Mouse (Mus musculus) kidney, embryonic 15.5 days (tissue): ENCODE measurements at regions not wholly inside any gene's neighbourhood (a gene's known extent, or its start where the extent isn't known, plus 50 kb on each side); places are given as distances from the start of the nearest gene placed in this dataset.

Experiments used
- ATAC-seq: fragments of 200-750 bp; cut with Nextera tagmentation; replicated peaks from 2 replicates; pipeline ENCODE4 v1.8.0; 2017; ENCODE audit warnings: moderate TSS enrichment; ENCODE audit not compliant: low FRiP score
- H3K27ac ChIP-seq: fragments of 300-500 bp; sonication (generic); 2 replicates; pipeline ENCODE4 v1.5.1; 2015; ENCODE audit warnings: mild to moderate bottlenecking, inconsistent platforms
- H3K27me3 ChIP-seq: fragments of 300-500 bp; sonication (generic); 2 replicates; pipeline ENCODE4 v1.6.1; 2015; ENCODE audit warnings: inconsistent platforms
- H3K36me3 ChIP-seq: fragments of 300-500 bp; sonication (generic); 2 replicates; pipeline ENCODE4 v1.6.1; 2015; ENCODE audit warnings: inconsistent platforms
- H3K4me1 ChIP-seq: fragments of 300-500 bp; sonication (generic); 2 replicates; pipeline ENCODE4 v1.6.1; 2015; ENCODE audit warnings: inconsistent platforms
- H3K4me2 ChIP-seq: fragments of 300-500 bp; sonication (generic); 2 replicates; pipeline ENCODE4 v1.6.1; 2015; ENCODE audit warnings: moderate library complexity, mild to moderate bottlenecking, inconsistent platforms
- H3K4me3 ChIP-seq: fragments of 300-500 bp; sonication (generic); replicated peaks from 2 replicates; pipeline ENCODE4 v1.5.1; 2015; ENCODE audit warnings: mild to moderate bottlenecking, inconsistent platforms
- H3K9ac ChIP-seq: fragments of 300-500 bp; sonication (generic); 2 replicates; pipeline ENCODE4 v1.6.1; 2015; ENCODE audit warnings: mild to moderate bottlenecking, inconsistent platforms
- H3K9me3 ChIP-seq: fragments of 300-500 bp; sonication (generic); replicated peaks from 2 replicates; pipeline ENCODE4 v1.6.1; 2016; ENCODE audit warnings: inconsistent platforms
- WGBS: fragments of 180-500 bp; shearing (Covaris S2); methylation state at CpG from one replicate; pipeline ENCODE4 v1.1.7; 2015; ENCODE audit warnings: mixed read lengths; 5-methylcytosine and 5-hydroxymethylcytosine counted together

GRCm38 (mm10) chr8:115942731-115943509 is 235.3 kb upstream of the Maf start:
- Histone ChIP-seq H3K4me2 (no peak overlapping the region), H3K27ac (no peak overlapping the region)

GRCm38 (mm10) chr8:115929472-115930210 is 222.0 kb upstream of the Maf start:
- no peak overlapping the region for H3K27ac ChIP-seq
- 50% methylated on average over 8 of the region's 8 CpGs for WGBS

More at GRCm38 (mm10) chr8:115942731-115943509, 235.3 kb upstream of the Maf start:
- H3K4me3 ChIP-seq, result no peak overlapping the region
- H3K27me3 ChIP-seq, result no peaks in the 10 kb centered on the region
- ATAC-seq, result peak; percentile 52; the same call in 1 of the 2 replicates
- H3K9me3 ChIP-seq, result no peaks in the 10 kb centered on the region
- 0 out of 2 replicates have a peak, but pooled peaks cover 3% of the 10 kb centered on the region for H3K4me1 ChIP-seq
- no peaks in the 10 kb centered on the region for H3K36me3 ChIP-seq
- H3K9ac ChIP-seq, result no peak overlapping the region
- 51% methylated on average over 16 of the region's 16 CpGs for WGBS

GRCm38 (mm10) chr8:115921889-115922288 is 214.3 kb upstream of the Maf start:
- Histone ChIP-seq H3K9ac (no peak overlapping the region), H3K27ac (no peak overlapping the region), H3K4me3 (no peak overlapping the region), H3K4me2 (no peak overlapping the region), H3K36me3 (no peaks in the 10 kb centered on the region), H3K9me3 (no peaks in the 10 kb centered on the region), H3K4me1 (no peaks in the 10 kb centered on the region), H3K27me3 (0 out of 2 replicates have a peak, but pooled peaks cover 3% of the 10 kb centered on the region)
- 84% methylated on average over 6 of the region's 6 CpGs for WGBS
- no peak for ATAC-seq

More at GRCm38 (mm10) chr8:115929472-115930210, 222.0 kb upstream of the Maf start:
- Histone ChIP-seq H3K9ac (no peak overlapping the region), H3K9me3 (no peaks in the 10 kb centered on the region), H3K27me3 (0 out of 2 replicates have a peak, but pooled peaks cover 4% of the 10 kb centered on the region), H3K4me1 (peaks cover 2% of the 10 kb centered on the region; the same call in 1 of the 2 replicates), H3K36me3 (no peaks in the 10 kb centered on the region), H3K4me2 (no peak overlapping the region), H3K4me3 (no peak overlapping the region)
- ATAC-seq, result no peak

DNA sequence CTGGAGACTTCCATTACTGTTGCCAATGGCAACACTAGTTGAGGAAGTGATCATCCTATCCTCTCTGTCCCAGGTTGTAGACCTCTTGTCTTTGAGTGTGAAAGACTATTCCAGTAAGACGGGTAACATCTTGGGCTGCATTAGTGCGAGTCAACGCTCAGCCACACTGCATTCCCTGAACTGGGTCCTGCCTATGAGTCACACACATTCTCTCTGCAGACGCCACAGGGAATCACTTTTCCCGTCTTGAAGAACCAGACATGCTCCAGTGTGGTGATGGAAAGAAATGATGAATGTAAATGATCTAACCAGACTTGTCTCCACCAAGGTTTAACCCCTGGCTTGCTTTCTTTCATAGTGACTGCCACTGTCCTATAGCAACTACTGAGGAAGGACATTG is 199.1 kb upstream of the Maf start:
- Histone ChIP-seq H3K9ac (no peak overlapping the region), H3K4me3 (no peak overlapping the region), H3K36me3 (no peaks in the 10 kb centered on the region), H3K27ac (no peak overlapping the region), H3K27me3 (no peaks in the 10 kb centered on the region), H3K9me3 (no peaks in the 10 kb centered on the region), H3K4me1 (no peaks in the 10 kb centered on the region), H3K4me2 (no peak overlapping the region)
- 91% methylated on average over 5 of the region's 5 CpGs for WGBS
- ATAC-seq, result no peak

- Histone ChIP-seq H3K27me3 (no peaks in the 10 kb centered on the region), H3K9me3 (no peaks in the 10 kb centered on the region), H3K36me3 (no peaks in the 10 kb centered on the region), H3K4me3 (no peak overlapping the region), H3K9ac (no peak overlapping the region), H3K4me1 (no peaks in the 10 kb centered on the region), H3K4me2 (no peak overlapping the region), H3K27ac (no peak overlapping the region)
- 64% methylated on average over 6 of the region's 6 CpGs for WGBS
- no peak for ATAC-seq
These were observed 196.3 kb upstream of the Maf start for GRCm38 (mm10) chr8:115903853-115904420.

DNA sequence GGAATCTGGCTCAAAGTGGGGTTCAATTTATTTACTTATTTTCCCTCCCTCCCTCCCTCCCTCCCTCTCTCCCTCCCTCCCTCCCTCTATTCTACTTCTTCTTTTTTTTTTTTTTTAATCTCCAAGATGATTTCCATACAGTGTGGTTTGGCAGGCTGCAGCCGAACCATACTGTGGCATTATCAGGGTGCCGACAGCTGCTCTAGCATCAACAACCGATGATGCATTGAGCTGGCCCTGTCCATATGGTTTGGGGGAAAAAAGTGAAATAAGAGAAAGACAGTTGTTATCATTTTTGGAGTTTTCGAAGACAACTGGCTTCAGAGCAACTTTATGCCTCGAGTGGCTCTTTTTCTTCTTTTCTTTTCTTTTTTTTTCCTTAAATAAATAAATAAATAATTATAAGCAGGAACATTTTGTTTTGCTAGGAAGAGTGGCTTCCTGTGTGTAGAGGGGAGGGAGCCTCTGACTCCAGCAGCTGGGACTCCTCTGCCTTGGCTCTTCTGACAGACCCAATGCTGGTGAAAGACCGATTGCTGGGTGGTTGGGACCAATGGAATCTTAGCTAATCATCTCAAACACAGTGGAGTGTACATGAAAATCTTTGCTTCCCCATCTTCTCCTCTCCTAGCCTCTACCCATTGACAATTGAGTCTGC is 190.1 kb upstream of the Maf start:
- Histone ChIP-seq H3K9ac (no peak overlapping the region), H3K4me1 (peaks cover 3% of the 10 kb centered on the region; the same call in 1 of the 2 replicates), H3K9me3 (no peaks in the 10 kb centered on the region), H3K27ac (0 out of 2 replicates have a peak overlapping the region, but pooled peaks have one; percentile 37), H3K4me3 (no peak overlapping the region), H3K4me2 (no peak overlapping the region), H3K36me3 (no peaks in the 10 kb centered on the region), H3K27me3 (no peaks in the 10 kb centered on the region)
- 53% methylated on average over 6 of the region's 6 CpGs for WGBS
- ATAC-seq, result peak; percentile 73; the same call in 1 of the 2 replicates

- H3K36me3 ChIP-seq, result no peaks in the 10 kb centered on the region
- H3K4me2 ChIP-seq, result no peak overlapping the region
- no peak for ATAC-seq
- H3K9ac ChIP-seq, result no peak overlapping the region
- H3K9me3 ChIP-seq, result no peaks in the 10 kb centered on the region
- H3K4me3 ChIP-seq, result no peak overlapping the region
- H3K4me1 ChIP-seq, result peaks cover 3% of the 10 kb centered on the region; the same call in 1 of the 2 replicates
- H3K27ac ChIP-seq, result no peak overlapping the region
- H3K27me3 ChIP-seq, result no peaks in the 10 kb centered on the region
- WGBS, result 66% methylated on average over 4 of the region's 4 CpGs
These were observed 189.5 kb upstream of the Maf start for GRCm38 (mm10) chr8:115897086-115897485.

- H3K27ac ChIP-seq, result no peak overlapping the region
- 88% methylated on average over 4 of the region's 4 CpGs for WGBS
- H3K27me3 ChIP-seq, result no peaks in the 10 kb centered on the region
- no peak for ATAC-seq
- peaks cover 3% of the 10 kb centered on the region; the same call in 1 of the 2 replicates for H3K4me1 ChIP-seq
- no peak overlapping the region for H3K4me3 ChIP-seq
- H3K4me2 ChIP-seq, result no peak overlapping the region
- H3K9ac ChIP-seq, result no peak overlapping the region
- H3K9me3 ChIP-seq, result no peaks in the 10 kb centered on the region
- H3K36me3 ChIP-seq, result no peaks in the 10 kb centered on the region
These were observed 188.5 kb upstream of the Maf start for GRCm38 (mm10) chr8:115896066-115896465.

- no peak overlapping the region for H3K4me3 ChIP-seq
- no peak for ATAC-seq
- 0 out of 2 replicates have a peak, but pooled peaks cover 4% of the 10 kb centered on the region for H3K27me3 ChIP-seq
- WGBS, result 86% methylated on average over 4 of the region's 4 CpGs
- no peak overlapping the region for H3K27ac ChIP-seq
- H3K4me1 ChIP-seq, result no peaks in the 10 kb centered on the region
- no peaks in the 10 kb centered on the region for H3K36me3 ChIP-seq
- H3K9me3 ChIP-seq, result no peaks in the 10 kb centered on the region
- H3K4me2 ChIP-seq, result no peak overlapping the region
- H3K9ac ChIP-seq, result no peak overlapping the region
These were observed 180.7 kb upstream of the Maf start for GRCm38 (mm10) chr8:115888278-115888677.

DNA sequence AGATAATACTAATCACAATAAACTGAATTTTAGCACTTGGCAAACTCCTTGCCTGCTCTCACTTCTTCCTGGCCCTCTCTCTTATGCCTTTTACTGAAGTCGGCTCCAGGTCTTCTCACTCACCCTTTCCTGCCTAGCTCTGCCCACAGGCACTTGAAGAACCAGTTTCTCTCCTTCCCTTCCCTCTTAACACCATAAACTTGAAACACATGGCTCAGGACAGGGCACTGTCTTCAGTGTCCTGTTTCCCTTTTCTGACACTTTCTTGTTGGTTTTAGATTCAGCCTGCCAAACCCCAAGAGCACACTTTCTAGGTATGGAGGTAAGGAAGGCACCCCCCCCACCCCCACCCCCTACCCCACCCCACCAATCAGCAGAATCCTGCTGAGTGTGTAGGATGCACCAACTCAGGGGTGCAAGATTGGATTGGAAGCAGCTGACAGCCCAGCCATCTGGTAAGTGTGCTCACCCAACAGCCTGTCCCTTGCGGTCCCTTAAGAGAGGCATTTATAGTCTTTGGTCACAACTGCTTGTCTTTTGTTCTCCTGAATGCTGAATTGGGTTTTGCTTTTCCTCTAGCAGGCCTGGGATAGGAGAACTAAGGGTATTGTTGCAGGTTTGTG is 177.6 kb upstream of the Maf start:
- Histone ChIP-seq H3K36me3 (no peaks in the 10 kb centered on the region), H3K27ac (no peak overlapping the region), H3K9ac (no peak overlapping the region), H3K9me3 (no peaks in the 10 kb centered on the region), H3K27me3 (0 out of 2 replicates have a peak, but pooled peaks cover 4% of the 10 kb centered on the region), H3K4me2 (no peak overlapping the region), H3K4me1 (no peaks in the 10 kb centered on the region), H3K4me3 (no peak overlapping the region)
- no peak for ATAC-seq
- WGBS, result 36% methylated on average over 2 of the region's 2 CpGs

- Histone ChIP-seq H3K9ac (no peak overlapping the region), H3K9me3 (no peaks in the 10 kb centered on the region), H3K4me2 (no peak overlapping the region), H3K4me3 (no peak overlapping the region), H3K27ac (no peak overlapping the region), H3K27me3 (0 out of 2 replicates have a peak, but pooled peaks cover 4% of the 10 kb centered on the region), H3K36me3 (no peaks in the 10 kb centered on the region), H3K4me1 (no peaks in the 10 kb centered on the region)
- no peak for ATAC-seq
- WGBS, result 56% methylated on average over 3 of the region's 3 CpGs
These were observed 176.2 kb upstream of the Maf start for GRCm38 (mm10) chr8:115883808-115884207.
